Mouse (Mus musculus) T-cell, adult 2 months (primary cell): ENCODE results near the gene Prph2.
A peak's percentile ranks its signal among the peaks of the same experiment; 100 is the strongest.

Experiments used
- DNase-seq: peaks from one replicate; pipeline ENCODE4 v3.0.0; 2022; ENCODE audit warnings: low spot score

Gene Prph2

GRCm38 (mm10) chr17:46890843-46891594, 19.2 kb upstream of the Prph2 start:
- no peak for DNase-seq

- no peak for DNase-seq
Observed at GRCm38 (mm10) chr17:46895426-46895825, 14.8 kb upstream of the Prph2 start.

- no peak for DNase-seq
Observed at GRCm38 (mm10) chr17:46897221-46897950, 12.9 kb upstream of the Prph2 start.

GRCm38 (mm10) chr17:46900941-46901340, 9.3 kb upstream of the Prph2 start:
- no peak for DNase-seq

- DNase-seq, result peak; percentile 64
Observed at GRCm38 (mm10) chr17:46903876-46904490, 6.3 kb upstream of the Prph2 start.

GRCm38 (mm10) chr17:46912331-46912730, 2.1 kb downstream of the Prph2 start:
- no peak for DNase-seq

GRCm38 (mm10) chr17:46915129-46915528, 4.9 kb downstream of the Prph2 start:
- DNase-seq, result no peak

GRCm38 (mm10) chr17:46918951-46919350, 8.7 kb downstream of the Prph2 start:
- DNase-seq, result no peak

GRCm38 (mm10) chr17:46920855-46921254, 10.6 kb downstream of the Prph2 start:
- no peak for DNase-seq

- DNase-seq, result no peak
Observed at GRCm38 (mm10) chr17:46926192-46926591, 15.9 kb downstream of the Prph2 start.

GRCm38 (mm10) chr17:46926941-46927340, 16.7 kb downstream of the Prph2 start:
- DNase-seq, result no peak

GRCm38 (mm10) chr17:46927781-46928180, 17.5 kb downstream of the Prph2 start:
- DNase-seq, result no peak

- DNase-seq, result no peak
Observed at GRCm38 (mm10) chr17:46929277-46929676, 19.0 kb downstream of the Prph2 start.

- no peak for DNase-seq
Observed at GRCm38 (mm10) chr17:46929897-46930296, 19.6 kb downstream of the Prph2 start.

GRCm38 (mm10) chr17:46932961-46933360, 22.7 kb downstream of the Prph2 start:
- no peak for DNase-seq

- DNase-seq, result peak; percentile 31
Observed at GRCm38 (mm10) chr17:46933557-46934348, 23.5 kb downstream of the Prph2 start.

- no peak for DNase-seq
Observed at GRCm38 (mm10) chr17:46940461-46940860, 30.2 kb downstream of the Prph2 start.

- no peak for DNase-seq
Observed at GRCm38 (mm10) chr17:46942421-46942820, 32.2 kb downstream of the Prph2 start.

- no peak for DNase-seq
Observed at GRCm38 (mm10) chr17:46946276-46946675, 36.0 kb downstream of the Prph2 start.

- DNase-seq, result no peak
Observed at GRCm38 (mm10) chr17:46958045-46958444, 47.8 kb downstream of the Prph2 start.

GRCm38 (mm10) chr17:46960216-46960615, 50.0 kb downstream of the Prph2 start:
- no peak for DNase-seq

- no peak for DNase-seq
Observed at GRCm38 (mm10) chr17:46962153-46962552, 51.9 kb downstream of the Prph2 start.
